Mouse (Mus musculus) MEL (cell line): ENCODE data around the gene Akip1. TPM values are rescaled to one million over a fixed set of nuclear protein-coding genes. Genes with fewer than 3 reads are reported as not detected.

Experiments
- DNase-seq: peaks from one replicate; pipeline ENCODE4 v3.0.0; 2011; ENCODE audit warnings: low read depth, low spot score
- H3K27ac ChIP-seq: 2 replicates; pipeline ENCODE4 v1.5.1; 2012; ENCODE audit warnings: low read depth, mild to moderate bottlenecking, control low read depth, low read length, moderate library complexity; ENCODE audit not compliant: control insufficient read depth
- H3K27me3 ChIP-seq, 2 experiments: fragments of 150-350 bp in 1 of 2; sonication (generic) in 1 of 2; 2 replicates each; pipeline ENCODE4 v1.6.1; 2012; ENCODE audit warnings: low read length in 2 of 2, mild to moderate bottlenecking in 2 of 2, improper control_type of control experiment in 1 of 2, moderate library complexity in 1 of 2; ENCODE audit not compliant: insufficient read depth in 2 of 2, control insufficient read depth in 1 of 2
- H3K36me3 ChIP-seq, 2 experiments: 2 replicates each; pipeline ENCODE4 v1.6.1; 2012 to 2014; ENCODE audit warnings: low read length in 2 of 2, improper control_type of control experiment in 1 of 2, inconsistent platforms in 1 of 2, mild to moderate bottlenecking in 1 of 2; ENCODE audit not compliant: insufficient read depth in 2 of 2, control insufficient read depth in 1 of 2
- H3K4me1 ChIP-seq, 2 experiments: fragments of 150-350 bp in 1 of 2; sonication (generic) in 1 of 2; 2 replicates each; pipeline ENCODE4 v1.6.1; 2012; ENCODE audit warnings: low read length in 2 of 2, improper control_type of control experiment in 1 of 2, mild to moderate bottlenecking in 1 of 2; ENCODE audit not compliant: insufficient read depth in 2 of 2, control insufficient read depth in 1 of 2
- H3K4me3 ChIP-seq, 2 experiments: fragments of 150-350 bp in 1 of 2; sonication (generic) in 1 of 2; 2 replicates each; pipeline ENCODE4 v1.5.1; 2012; ENCODE audit warnings: low read depth in 2 of 2, low read length in 2 of 2, mild to moderate bottlenecking in 2 of 2, moderate library complexity in 2 of 2, control low read depth in 1 of 2, improper control_type of control experiment in 1 of 2; ENCODE audit not compliant: control insufficient read depth in 1 of 2, insufficient read depth in 1 of 2
- H3K79me2 ChIP-seq: 2 replicates; pipeline ENCODE4 v1.6.1; 2012; ENCODE audit warnings: mild to moderate bottlenecking, low read length, moderate library complexity; ENCODE audit not compliant: control insufficient read depth, poor library complexity, insufficient read depth
- H3K9ac ChIP-seq: 2 replicates; pipeline ENCODE4 v1.6.1; 2012; ENCODE audit warnings: low read depth, mild to moderate bottlenecking, control low read depth, low read length, moderate library complexity; ENCODE audit not compliant: control insufficient read depth, poor library complexity, severe bottlenecking
- H3K9me3 ChIP-seq: fragments of 150-350 bp; sonication (generic); replicated peaks from 2 replicates; pipeline ENCODE4 v1.6.1; 2012; ENCODE audit warnings: mild to moderate bottlenecking, low read length, improper control_type of control experiment, moderate library complexity; ENCODE audit not compliant: insufficient read depth
- CTCF ChIP-seq, 3 experiments: IDR thresholded peaks in 2 of 3; conservative IDR thresholded peaks in 1 of 3; 2 replicates each; pipeline ENCODE4 v1.5.1; 2011 to 2012; ENCODE audit warnings: low read length in 3 of 3, low read depth in 2 of 3, mild to moderate bottlenecking in 2 of 3, improper control_type of control experiment in 1 of 3, inconsistent platforms in 1 of 3, mixed read lengths in 1 of 3, moderate library complexity in 1 of 3; ENCODE audit not compliant: control insufficient read depth in 1 of 3, insufficient read depth in 1 of 3, poor library complexity in 1 of 3, severe bottlenecking in 1 of 3
- E2F4 ChIP-seq: IDR thresholded peaks from 2 replicates; pipeline ENCODE4 v1.6.1; 2011; ENCODE audit warnings: low read depth, low read length, improper control_type of control experiment, borderline replicate concordance
- ELF1 ChIP-seq: IDR thresholded peaks from 2 replicates; pipeline ENCODE4 v1.6.1; 2014; ENCODE audit warnings: low read depth, mild to moderate bottlenecking, inconsistent platforms, low read length, improper control_type of control experiment, moderate library complexity
- EP300 ChIP-seq, 2 experiments: IDR thresholded peaks; 2 replicates each; pipeline ENCODE4 v1.6.1; 2011; ENCODE audit warnings: improper control_type of control experiment in 2 of 2, low read length in 2 of 2, low read depth in 1 of 2, mild to moderate bottlenecking in 1 of 2
- GABPA ChIP-seq: IDR thresholded peaks from 2 replicates; pipeline ENCODE4 v1.6.1; 2012; ENCODE audit warnings: low read depth, mild to moderate bottlenecking, inconsistent platforms, low read length, improper control_type of control experiment, moderate library complexity
- JUND ChIP-seq: IDR thresholded peaks from 2 replicates; pipeline ENCODE4 v1.6.1; 2011; ENCODE audit warnings: low read depth, mild to moderate bottlenecking, improper control_type of control experiment, low read length
- MAFK ChIP-seq: IDR thresholded peaks from 2 replicates; pipeline ENCODE4 v1.6.1; 2011; ENCODE audit warnings: low read depth, mild to moderate bottlenecking, low read length, improper control_type of control experiment, borderline replicate concordance
- MYC ChIP-seq: IDR thresholded peaks from 2 replicates; pipeline ENCODE4 v1.6.1; 2011; ENCODE audit warnings: low read depth, mild to moderate bottlenecking, low read length, improper control_type of control experiment, moderate library complexity
- POLR2AphosphoS2 ChIP-seq: IDR thresholded peaks from 2 replicates; pipeline ENCODE4 v1.6.1; 2011; ENCODE audit warnings: low read length, improper control_type of control experiment
- RAD21 ChIP-seq: IDR thresholded peaks from 2 replicates; pipeline ENCODE4 v1.6.1; 2011; ENCODE audit warnings: mild to moderate bottlenecking, low read depth, low read length, improper control_type of control experiment
- SIN3A ChIP-seq: IDR thresholded peaks from 2 replicates; pipeline ENCODE4 v1.6.1; 2012; ENCODE audit warnings: low read length, improper control_type of control experiment, inconsistent platforms
- SMC3 ChIP-seq: IDR thresholded peaks from 2 replicates; pipeline ENCODE4 v1.6.1; 2011; ENCODE audit warnings: low read depth, low read length, improper control_type of control experiment
- USF2 ChIP-seq, 2 experiments: IDR thresholded peaks; 2 replicates each; pipeline ENCODE4 v1.6.1; 2011 to 2012; ENCODE audit warnings: improper control_type of control experiment in 2 of 2, low read length in 2 of 2, borderline replicate concordance in 1 of 2, inconsistent platforms in 1 of 2, low read depth in 1 of 2, mild to moderate bottlenecking in 1 of 2; ENCODE audit not compliant: insufficient read depth in 1 of 2
- ZC3H11A ChIP-seq: IDR thresholded peaks from 2 replicates; pipeline ENCODE4 v1.6.1; 2012; ENCODE audit warnings: low read depth, mild to moderate bottlenecking, inconsistent platforms, low read length, improper control_type of control experiment
- ZKSCAN1 ChIP-seq: IDR thresholded peaks from 2 replicates; pipeline ENCODE4 v1.6.1; 2012; ENCODE audit warnings: low read depth, mild to moderate bottlenecking, inconsistent platforms, low read length, improper control_type of control experiment, moderate library complexity
- ZMIZ1 ChIP-seq: IDR thresholded peaks from 2 replicates; pipeline ENCODE4 v1.6.1; 2012; ENCODE audit warnings: low read depth, mild to moderate bottlenecking, inconsistent platforms, low read length, improper control_type of control experiment, moderate library complexity
- ZNF384 ChIP-seq: IDR thresholded peaks from 2 replicates; pipeline ENCODE4 v1.6.1; 2012; ENCODE audit warnings: low read depth, mild to moderate bottlenecking, inconsistent platforms, low read length, improper control_type of control experiment
- polyA plus RNA-seq, 2 experiments: library from polyadenylated mRNA; stranded (reverse) in 1 of 2; unstranded in 1 of 2; fragments of >175 nt in 1 of 2; fragments of >200 nt in 1 of 2; gene quantifications; 2 replicates each; pipeline versions ENCODE4 v1.2.1 to v1.2.4; 2012; ENCODE audit warnings: low replicate concordance in 2 of 2, low read depth in 1 of 2; ENCODE audit not compliant: insufficient read length in 2 of 2, insufficient read depth in 1 of 2, missing spikeins in 1 of 2
- total RNA-seq: library from RNA; depleted of rRNA; stranded (reverse); fragments of 300-350 nt; gene quantifications from 2 replicates; pipeline ENCODE4 v1.2.3, GENCODE M21; 2012

Gene Akip1
- total and polyA plus RNA-seq, 3 experiments = 29.0 to 34.0 TPM; not detected in 1

DNA sequence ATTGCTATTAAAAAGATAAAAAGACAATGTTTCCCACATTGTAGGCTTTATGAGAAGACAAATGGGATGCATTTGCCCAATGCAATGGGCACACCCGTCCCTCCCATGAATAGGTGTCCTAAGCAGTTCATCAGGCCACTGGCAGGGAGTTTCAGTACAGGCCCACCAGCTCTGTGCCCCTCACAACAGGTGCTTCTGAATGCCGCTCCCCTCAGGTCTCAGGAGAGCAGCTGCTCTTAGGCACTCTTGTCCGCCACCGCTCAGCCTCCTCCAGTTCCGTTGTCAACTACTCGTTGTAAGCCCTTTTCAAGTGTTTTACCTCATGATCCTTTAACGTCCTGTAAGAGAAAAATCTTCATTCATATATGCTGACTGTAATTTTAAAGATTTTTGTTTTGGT lies 8.7 kb downstream of the Akip1 start:
- Histone ChIP-seq H3K36me3 (peaks cover 0 to 8% of the 10 kb centered on the region in 2 experiments; a peak in 3 of 4 replicates), H3K4me3 (no peak overlapping the region), H3K27me3 (no peaks in the 10 kb centered on the region), H3K9me3 (no peaks in the 10 kb centered on the region), H3K4me1 (peaks cover 2 to 8% of the 10 kb centered on the region in 2 experiments; a peak in 3 of 4 replicates), H3K27ac (no peak overlapping the region), H3K79me2 (no peaks in the 10 kb centered on the region), H3K9ac (no peak overlapping the region)
- no peak for DNase-seq
- TF ChIP-seq GABPA = no peak
- no peak for TF ChIP-seq MAFK
- no peak for TF ChIP-seq ZNF384
- no peak for TF ChIP-seq EP300 (IDR thresholded peaks at IDR 0.05; ENCODE audit: low read depth in 1 of 2, low read length in 2 of 2)
- TF ChIP-seq JUND = no peak
- TF ChIP-seq ZKSCAN1 = no peak
- TF ChIP-seq POLR2AphosphoS2 = no peak
- no peak for TF ChIP-seq ELF1
- no peak for TF ChIP-seq SMC3

DNA sequence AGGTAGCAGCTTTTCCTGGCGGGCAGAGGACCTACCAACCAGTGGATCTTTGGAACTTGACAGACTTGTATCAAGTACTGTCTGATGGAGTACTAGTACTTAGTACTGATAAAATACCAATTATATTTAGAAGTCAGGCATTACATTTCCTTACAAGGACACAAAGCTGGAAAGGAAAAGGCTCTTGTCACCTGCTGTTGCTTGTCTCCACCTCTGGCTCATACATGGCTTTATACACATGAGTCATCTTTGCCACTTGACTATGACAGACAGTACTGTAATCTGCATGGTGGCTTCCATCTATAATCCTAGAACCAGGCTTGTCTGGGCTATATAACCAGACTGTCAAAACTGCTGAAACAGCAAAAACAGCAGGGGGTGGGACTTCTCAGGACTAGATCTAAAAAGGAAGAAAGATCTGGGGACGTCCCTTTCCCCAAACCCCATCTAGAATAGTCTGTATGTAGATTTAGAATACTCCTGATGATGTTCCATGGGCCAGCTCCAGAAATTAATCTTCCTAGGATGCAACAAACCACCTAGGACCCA lies 10.0 kb downstream of the Akip1 start:
- no peak overlapping the region for H3K4me3 ChIP-seq
- TF ChIP-seq ZNF384 (no peak), MAFK (peak; percentile 89)
- no peaks in the 10 kb centered on the region for H3K9me3 ChIP-seq
- no peaks in the 10 kb centered on the region; a peak in 1 of 4 replicates for H3K36me3 ChIP-seq
- no peak overlapping the region for H3K9ac ChIP-seq
- no peaks in the 10 kb centered on the region for H3K79me2 ChIP-seq
- no peak overlapping the region for H3K27ac ChIP-seq
- H3K27me3 ChIP-seq = no peaks in the 10 kb centered on the region
- no peak for DNase-seq
- no peaks in the 10 kb centered on the region for H3K4me1 ChIP-seq

DNA sequence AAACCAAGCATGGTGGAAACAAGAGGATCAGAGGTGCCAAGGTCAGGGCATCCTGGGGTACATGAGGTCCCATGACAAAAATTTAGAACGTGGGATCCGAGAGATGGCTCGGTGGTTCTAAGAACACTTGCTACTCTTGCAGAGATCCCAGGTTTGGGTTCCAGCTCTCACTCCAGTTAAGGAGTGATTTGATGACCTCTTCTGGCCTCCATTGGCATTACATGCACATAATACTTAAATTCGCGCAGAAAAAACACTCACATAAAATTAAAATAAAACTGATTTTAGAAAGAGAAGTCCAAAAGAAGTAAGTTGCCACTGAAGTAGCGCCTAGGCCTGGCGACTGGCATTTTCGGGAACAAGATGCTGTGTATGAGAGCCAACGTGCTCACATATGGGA lies 15.8 kb downstream of the Akip1 start:
- no peaks in the 10 kb centered on the region for H3K9me3 ChIP-seq
- H3K27ac ChIP-seq = no peak overlapping the region
- DNase-seq = peak; percentile 55
- H3K9ac ChIP-seq = no peak overlapping the region
- H3K27me3 ChIP-seq = no peaks in the 10 kb centered on the region
- H3K4me3 ChIP-seq = no peak overlapping the region
- H3K79me2 ChIP-seq = no peaks in the 10 kb centered on the region
- H3K36me3 ChIP-seq = no peaks in the 10 kb centered on the region
- no peaks in the 10 kb centered on the region for H3K4me1 ChIP-seq
- TF ChIP-seq SMC3 = peak; percentile 54
- no peak for TF ChIP-seq SIN3A
- TF ChIP-seq RAD21 = peak; percentile 71
- TF ChIP-seq EP300 (IDR thresholded peaks at IDR 0.05; ENCODE audit: low read depth in 1 of 2, low read length in 2 of 2) = no peak
- TF ChIP-seq MAFK = no peak
- TF ChIP-seq USF2 (IDR thresholded peaks at IDR 0.05; ENCODE audit: borderline replicate concordance in 1 of 2, insufficient read depth in 1 of 2, low read depth in 1 of 2, low read length in 2 of 2) = no peak
- no peak for TF ChIP-seq POLR2AphosphoS2
- no peak for TF ChIP-seq ZKSCAN1
- TF ChIP-seq MYC = no peak
- peak; percentile 15 to 58 (median 39); a peak in 5 of 6 replicates for TF ChIP-seq CTCF (IDR thresholded peaks at IDR 0.05 in 2 of 3, conservative IDR thresholded peaks at IDR 0.05 in 1 of 3; ENCODE audit: control insufficient read depth in 1 of 3, insufficient read depth in 1 of 3, low read depth in 2 of 3, low read length in 3 of 3, poor library complexity in 1 of 3, severe bottlenecking in 1 of 3)
- TF ChIP-seq ZC3H11A = peak; percentile 33
- no peak for TF ChIP-seq ZMIZ1
- no peak for TF ChIP-seq E2F4
